Mouse (Mus musculus) C2C12 (cell line): ENCODE measurements around the gene Foxl2.

Experiments
- CEBPB ChIP-seq: IDR thresholded peaks from one replicate; pipeline ENCODE4 v1.6.1; 2011; ENCODE audit warnings: low read depth, mild to moderate bottlenecking, control low read depth, moderate library complexity
- CTCF ChIP-seq: IDR thresholded peaks from one replicate; pipeline ENCODE4 v1.5.1; 2011; ENCODE audit not compliant: control insufficient read depth, insufficient read depth, insufficient read length
- MAX ChIP-seq: IDR thresholded peaks from one replicate; pipeline ENCODE4 v1.6.1; 2011; ENCODE audit warnings: mild to moderate bottlenecking, control low read depth
- MYOD1 ChIP-seq: IDR thresholded peaks from one replicate; pipeline ENCODE4 v1.6.1; 2011; ENCODE audit warnings: low read depth; ENCODE audit not compliant: control insufficient read depth, insufficient read length
- MYOG ChIP-seq: IDR thresholded peaks from one replicate; pipeline ENCODE4 v1.6.1; 2011; ENCODE audit not compliant: control insufficient read depth, insufficient read length; ENCODE audit errors: extremely low read depth
- USF1 ChIP-seq: IDR thresholded peaks from one replicate; pipeline ENCODE4 v1.6.1; 2011; ENCODE audit warnings: low read depth, mild to moderate bottlenecking, control low read depth, moderate library complexity

DNA sequence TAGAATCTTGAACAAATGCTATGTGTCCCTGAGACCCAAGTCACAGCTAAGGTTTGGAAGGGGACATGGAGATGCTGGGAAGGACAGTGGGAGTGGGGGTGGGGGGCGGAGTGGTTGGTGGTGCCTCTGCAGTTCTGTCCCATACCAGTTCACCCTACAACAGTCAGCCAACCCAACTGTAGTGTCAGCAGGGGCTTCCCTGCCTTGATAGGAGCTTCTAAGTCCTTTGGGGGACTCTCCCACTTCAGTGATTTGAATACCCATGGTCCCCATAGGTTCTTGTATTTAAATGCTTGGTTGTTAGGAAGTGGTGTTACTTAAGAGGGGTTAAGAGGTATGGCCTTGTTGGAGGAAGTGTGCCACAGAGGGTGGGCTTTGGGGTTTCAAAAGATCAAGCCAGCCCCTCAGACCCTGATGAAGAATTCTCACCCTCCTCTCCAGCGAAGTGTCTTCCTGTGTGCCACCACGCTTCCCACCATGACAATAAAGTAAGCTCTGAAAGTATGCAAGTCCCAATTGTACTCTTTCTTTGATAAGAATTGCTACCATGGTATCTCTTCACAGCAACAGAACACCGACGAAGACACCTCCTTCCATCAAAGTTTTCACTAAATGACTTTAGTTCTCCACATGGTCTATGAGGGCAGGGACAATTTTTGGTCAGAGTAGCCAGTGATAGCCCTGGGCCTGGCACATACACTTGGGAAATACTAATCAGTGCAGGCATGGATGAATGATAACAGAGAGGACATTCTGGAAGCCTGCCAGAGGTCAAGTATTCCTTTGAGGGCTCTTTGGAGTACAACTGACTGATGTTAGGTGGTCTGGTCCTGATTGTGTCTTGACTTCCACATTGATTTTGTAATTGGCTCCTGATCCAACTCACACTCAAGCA is 34.2 kb upstream of the Foxl2 start:
- TF ChIP-seq CEBPB (no peak), CTCF (no peak), MYOD1 (no peak), MAX (no peak), MYOG (no peak), USF1 (no peak)
